Mouse (Mus musculus): ENCODE data around the gene Cdkn2b.

Cdkn2b gene

DNA sequence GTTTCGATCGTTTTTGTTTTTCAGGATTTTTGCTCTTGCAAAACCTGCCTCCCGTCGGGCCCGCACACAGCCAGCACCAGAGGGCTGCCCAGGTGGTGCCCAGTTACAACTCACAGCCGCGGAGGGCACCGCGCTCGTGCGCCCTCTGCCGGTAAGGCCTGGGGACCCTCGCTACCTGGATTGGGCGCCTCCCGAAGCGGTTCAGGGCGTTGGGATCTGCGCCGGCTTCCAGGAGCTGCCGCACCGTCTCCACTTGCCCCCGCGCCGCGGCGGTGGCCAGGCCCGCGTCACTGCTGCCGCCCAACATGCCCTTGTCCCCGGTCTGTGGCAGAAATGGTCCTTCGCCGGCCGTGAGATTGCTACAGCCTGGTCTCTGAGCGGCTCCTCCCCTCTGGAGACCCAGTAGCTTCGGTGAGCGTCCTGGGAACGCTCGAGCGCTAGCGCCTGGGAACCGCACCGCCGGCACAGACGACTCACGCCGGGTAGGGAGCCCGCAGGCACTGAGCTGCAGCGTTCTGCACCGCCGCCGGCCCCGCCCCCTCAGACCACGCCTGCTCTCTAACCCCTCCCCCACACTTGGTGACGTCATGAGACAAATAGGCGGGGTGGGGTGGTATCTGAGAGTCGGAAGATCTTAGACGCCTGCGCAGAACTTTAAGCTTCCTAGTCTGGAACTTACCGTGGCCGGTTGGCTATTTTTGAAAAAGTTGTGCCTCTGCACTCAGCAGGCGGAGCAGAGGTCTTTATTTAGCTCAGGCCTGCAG, at the start of gene Cdkn2b:
Gene Cdkn2b (minus strand): TSS at position 549 of the 764 bp plus-strand sequence.
- DNase-seq = peak; percentile 94 to 95

GRCm38 (mm10) chr4:89360349-89360748, 49.5 kb upstream of the Cdkn2b start:
- peak; percentile 78 to 85 for DNase-seq

DNA sequence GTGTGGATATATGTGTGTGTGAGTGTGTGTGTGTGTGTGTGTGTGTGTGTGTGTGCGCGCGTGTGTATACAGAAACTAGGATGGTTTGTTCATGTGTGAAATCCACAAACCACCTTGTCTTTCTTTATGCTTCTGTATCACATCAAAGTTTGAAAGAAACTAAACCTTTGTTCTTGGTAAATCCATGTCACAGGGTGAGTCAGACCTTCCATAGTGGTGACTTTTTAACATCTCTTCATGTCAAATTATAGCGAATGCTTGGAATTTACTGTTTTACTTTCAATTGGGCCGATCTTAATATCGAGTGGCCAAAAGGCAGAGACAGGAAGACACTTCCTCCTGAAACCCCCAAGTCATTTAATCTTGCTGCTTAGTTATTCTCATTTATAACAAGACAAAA, 48.7 kb upstream of the Cdkn2b start:
- no peak for DNase-seq

DNA sequence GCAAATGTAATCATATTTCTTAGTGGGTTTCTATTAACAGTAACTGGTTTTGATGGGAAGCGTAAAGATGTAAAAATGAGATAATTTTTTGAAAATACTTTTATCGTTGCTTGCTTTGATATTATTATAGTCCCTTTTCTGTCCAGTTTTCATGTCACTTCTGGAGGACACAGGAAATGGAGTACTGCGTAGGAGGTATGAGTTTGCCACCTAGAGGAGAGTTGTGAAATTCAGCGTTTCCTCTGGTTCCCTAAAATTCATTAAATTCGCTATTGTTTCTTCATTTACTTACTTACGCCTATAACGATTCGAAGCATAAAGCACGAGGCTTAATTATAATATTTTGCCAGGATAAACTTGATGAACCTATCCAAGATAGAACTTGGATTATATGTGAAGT, 43.1 kb upstream of the Cdkn2b start:
- no peak for DNase-seq

- DNase-seq = no peak
These were observed 42.3 kb upstream of the Cdkn2b start for GRCm38 (mm10) chr4:89353071-89353582.

GRCm38 (mm10) chr4:89351474-89351873, 40.6 kb upstream of the Cdkn2b start:
- DNase-seq = peak in 1 of 2 experiments; percentile 10

- no peak for DNase-seq
These were observed 40.2 kb upstream of the Cdkn2b start for GRCm38 (mm10) chr4:89350938-89351451.

DNA sequence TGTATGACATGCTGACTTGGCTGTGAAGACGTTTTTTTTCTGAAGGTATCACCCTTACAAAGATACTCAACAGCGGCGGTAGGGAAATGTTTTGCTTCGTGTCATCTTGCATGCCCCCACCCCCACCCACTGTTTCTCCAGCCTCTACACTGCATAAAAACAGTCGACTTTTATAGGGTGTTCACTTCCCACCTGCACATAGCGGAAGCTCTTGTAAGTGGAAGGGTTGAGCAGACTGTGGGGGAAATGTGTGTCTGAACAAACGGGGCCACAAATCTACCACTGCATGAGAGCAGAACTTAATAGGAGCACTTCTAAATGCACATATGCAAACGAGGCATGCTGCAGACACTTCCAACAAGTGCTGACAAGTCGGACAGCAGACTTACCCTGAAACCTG, 39.6 kb upstream of the Cdkn2b start:
- no peak for DNase-seq

DNA sequence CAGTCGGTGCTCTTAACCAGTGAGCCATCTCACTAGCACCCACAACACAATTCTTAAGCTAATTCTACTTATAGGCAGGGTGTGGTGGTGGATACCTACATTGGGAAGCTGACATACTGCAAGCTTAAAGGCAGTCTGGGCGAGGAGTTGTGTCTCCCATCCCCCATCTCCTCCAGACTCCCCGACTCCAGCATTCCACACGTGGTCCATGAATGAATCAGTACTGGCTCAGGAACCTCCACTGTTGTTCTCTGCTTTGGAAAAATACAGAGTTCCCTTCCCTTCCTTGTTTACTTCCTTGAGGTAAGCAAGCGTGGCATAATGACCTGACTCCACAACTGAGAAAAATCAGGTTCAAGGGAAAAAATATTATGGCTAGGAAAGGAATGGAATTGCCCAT, 38.0 kb upstream of the Cdkn2b start:
- peak in 1 of 2 experiments; percentile 22 for DNase-seq

DNA sequence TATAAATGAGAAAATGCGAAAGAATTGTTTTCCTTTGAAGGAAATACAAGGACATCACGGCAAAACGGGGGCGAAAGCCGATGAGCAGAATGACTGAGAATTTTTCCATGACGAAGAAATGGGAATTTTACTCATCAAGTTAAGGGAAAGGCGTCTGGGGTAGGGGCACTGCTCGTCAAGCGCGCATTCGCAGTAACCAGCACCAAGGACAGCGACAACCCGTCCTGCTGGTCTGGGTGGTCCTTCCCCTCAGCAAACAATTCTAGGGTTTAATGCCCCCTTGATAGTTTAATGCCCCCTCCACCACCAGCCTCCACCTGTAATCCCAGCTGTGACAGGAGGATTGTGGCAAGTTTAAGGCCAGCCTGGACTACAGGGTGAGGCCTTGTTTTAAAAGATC, 2.6 kb upstream of the Cdkn2b start:
- no peak for DNase-seq

GRCm38 (mm10) chr4:89309996-89310395, 843 bp downstream of the Cdkn2b start:
- no peak for DNase-seq

- no peak for DNase-seq
These were observed 2.8 kb downstream of the Cdkn2b start for GRCm38 (mm10) chr4:89308001-89308400.

GRCm38 (mm10) chr4:89306798-89307365, 4.0 kb downstream of the Cdkn2b start:
- DNase-seq = peak in 1 of 2 experiments; percentile 15

DNA sequence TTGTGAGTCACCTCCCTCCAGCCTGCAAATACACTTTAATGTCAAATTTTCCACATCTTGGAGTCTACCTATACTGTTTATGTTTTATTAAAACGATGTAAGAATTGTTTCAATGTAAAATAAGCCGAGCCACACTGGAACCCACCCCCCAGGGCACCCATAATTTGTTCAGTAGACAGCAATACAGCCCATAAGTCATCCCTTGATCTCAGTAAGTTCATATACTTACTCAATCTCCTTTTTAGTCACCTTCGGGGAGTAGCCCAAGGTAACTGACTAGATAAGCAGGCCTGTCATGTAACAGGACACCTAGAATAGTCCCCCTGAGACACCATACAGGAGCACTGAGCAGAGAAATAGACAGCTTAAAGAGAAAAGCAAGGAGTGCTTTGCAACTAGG, 5.1 kb downstream of the Cdkn2b start:
- DNase-seq = no peak

GRCm38 (mm10) chr4:89303281-89303995, 7.4 kb downstream of the Cdkn2b start:
- DNase-seq = no peak

DNA sequence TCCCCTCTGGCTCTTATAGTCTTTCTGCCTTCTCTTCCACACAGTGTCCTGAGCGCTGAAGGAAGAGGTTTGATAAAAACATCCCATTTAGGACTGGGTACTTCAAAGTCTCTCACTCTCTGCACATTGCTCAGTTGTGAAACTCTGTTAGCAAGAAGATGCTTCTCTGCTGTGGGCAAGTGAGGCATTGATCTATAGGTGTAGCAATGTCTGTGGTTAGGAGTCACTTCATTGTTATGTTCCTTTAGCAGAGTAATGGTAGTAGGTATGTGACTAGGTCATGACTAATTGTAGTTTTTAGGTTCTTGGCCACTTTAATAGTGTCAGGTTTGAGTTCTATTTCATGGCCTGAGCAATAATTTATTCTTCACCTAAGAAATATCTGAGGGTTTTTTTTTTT, 8.7 kb downstream of the Cdkn2b start:
- DNase-seq = no peak

DNA sequence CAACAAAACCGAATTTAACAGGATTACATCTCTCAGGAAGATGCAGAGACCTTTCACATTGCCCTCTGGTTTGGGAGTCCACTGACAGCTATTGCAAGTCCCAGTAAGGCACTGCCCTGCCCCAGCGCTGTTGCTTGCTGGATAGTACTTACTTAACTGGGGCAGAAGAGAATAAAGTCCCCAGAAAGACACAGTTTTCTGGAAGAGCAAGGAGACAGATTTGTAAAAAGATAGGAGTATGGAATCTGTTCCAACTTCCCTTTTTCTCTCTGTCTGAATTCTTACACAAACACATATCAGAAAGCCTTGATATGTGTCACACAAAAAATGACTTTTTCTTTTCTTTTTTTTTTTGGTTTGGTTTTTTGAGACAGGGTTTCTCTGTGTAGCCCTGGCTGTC, 11.1 kb downstream of the Cdkn2b start:
- DNase-seq = no peak

DNA sequence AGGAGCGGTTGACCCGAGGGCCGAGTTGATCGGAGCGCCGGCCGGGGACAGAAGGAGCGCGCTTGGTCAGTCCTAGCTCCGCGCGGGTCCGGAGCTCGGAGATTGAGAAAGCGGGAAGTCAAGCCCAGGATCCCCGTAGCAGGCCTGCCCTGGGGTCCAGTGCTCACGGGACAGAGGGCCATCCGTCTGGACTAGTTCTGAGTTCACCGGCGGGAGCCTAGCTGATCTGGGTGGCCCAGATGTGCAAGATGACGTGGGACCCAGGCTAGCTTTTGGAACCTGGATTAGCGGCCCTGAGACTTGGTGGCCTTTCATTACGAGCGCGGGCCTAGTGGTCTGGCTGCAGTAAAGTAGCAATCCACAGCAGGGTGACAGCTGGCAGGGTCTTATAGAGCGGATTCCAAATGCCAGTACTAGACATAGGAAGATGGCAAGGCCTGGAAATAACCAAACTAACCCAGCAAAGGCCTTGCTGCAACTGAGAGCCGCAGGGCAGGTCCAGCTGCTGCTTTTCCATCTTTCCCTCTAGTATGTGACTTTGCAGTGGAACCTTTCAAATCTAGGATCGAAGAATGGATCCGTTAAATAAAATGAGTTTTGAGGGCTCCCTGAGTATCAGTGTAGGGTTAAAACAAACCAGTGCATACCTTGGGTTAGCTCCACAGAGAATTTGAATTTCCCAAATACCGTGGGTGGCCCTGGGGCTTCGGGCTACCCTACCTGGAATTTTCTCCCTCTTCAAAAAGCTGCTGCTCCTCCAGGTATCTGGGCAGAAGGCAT, 15.2 kb downstream of the Cdkn2b start:
- no peak for DNase-seq

DNA sequence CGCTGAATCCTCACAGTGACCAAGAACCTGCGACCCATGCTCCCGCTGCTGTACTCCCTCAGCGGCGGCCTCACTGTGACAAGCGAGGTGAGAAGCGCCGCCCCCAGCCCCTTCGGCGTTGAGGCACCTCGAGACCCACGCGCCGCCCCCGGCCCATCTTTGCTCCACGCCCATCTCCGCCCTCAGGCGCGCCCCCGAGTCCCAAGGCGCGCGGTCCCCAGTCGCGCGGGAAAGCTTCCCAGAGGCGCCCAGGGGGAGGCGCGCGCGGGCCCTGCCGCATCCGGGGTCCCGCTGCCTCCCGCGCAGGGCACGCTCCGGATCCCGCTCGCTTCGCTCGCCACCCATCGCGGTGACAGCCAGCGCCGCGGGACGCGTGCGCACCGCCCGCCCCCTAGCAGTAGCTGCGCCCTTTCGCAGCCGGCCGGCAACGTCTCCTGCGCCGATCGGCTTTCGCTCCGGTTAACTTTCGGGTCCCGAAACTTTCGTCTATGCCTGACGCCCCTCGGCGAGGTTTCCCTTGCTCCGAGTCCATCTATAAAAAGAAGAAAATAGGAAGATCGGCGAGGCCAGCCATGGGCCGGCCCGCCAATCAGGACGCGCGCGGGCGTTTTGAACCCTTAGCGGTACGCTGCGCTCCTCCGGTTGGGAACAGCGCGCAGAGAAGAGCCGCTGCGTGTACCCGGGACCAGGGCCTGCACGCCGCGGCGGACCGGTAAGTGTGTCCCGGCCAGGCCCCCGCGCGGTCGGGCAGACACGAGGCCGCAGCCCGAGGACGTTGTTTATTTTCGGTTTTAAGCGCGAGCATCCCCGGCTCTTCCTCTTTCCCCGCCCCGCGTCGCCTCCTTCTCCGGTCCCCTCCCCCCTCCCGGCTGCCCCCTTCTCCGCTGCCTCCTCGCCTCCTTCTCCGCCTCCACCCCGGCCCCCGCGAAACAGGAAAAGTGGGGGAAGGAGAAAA, 16.1 kb downstream of the Cdkn2b start, which contains the start of gene Cdkn2a:
Gene Cdkn2a (minus strand): TSS at position 168 of the 955 bp plus-strand sequence.
- DNase-seq = peak; percentile 32 to 46

DNA sequence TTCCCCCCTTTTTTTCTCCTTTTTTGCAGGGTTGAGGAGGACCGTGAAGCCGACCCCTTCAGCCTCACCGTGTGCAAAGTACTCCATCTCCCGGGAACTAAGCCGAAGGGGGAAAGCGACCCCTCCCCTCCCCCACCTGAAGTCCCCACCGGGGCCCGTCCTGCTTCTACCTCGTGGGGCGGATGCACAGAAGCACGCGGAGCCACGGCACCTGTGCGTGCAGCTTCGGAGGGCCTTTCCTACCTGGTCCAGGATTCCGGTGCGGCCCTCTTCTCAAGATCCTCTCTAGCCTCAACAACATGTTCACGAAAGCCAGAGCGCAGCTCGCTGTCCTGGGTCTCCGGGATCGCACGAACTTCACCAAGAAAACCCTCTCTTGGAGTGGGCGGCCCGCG, 16.8 kb downstream of the Cdkn2b start:
- no peak for DNase-seq

DNA sequence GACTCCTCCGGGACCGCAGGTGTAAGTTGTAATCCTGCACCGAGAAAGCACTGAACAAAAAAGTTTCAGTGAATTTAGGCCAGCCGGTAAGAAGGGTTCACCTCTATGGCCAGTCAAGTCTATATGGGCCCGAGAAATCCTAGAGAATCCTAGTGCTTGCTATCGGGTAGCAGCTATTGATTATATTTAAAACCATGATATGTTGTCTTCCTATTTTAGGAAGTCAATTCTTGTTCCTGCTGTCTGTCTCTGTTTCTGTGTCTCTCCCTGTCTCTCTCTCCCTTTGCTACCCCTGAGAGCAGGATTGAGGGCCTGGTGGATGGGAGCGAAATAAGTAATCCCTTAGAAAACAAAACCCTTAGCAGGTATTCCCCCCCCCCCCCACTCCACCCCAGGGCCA, 17.3 kb downstream of the Cdkn2b start:
- DNase-seq = no peak

Data from lung, adult 18-20 months (tissue).